Mouse (Mus musculus): ENCODE measurements at regions not wholly inside any gene's neighbourhood (a gene's known extent, or its start where the extent isn't known, plus 50 kb on each side); places are given as distances from the start of the nearest gene placed in this dataset.

- H3K4me1 ChIP-seq (ENCODE audit: insufficient read depth) = no peaks in the 10 kb centered on the region
- no peak for ATAC-seq
- TF ChIP-seq EP300 (IDR thresholded peaks at IDR 0.05; ENCODE audit: low read depth) (no peak), CTCF (IDR thresholded peaks at IDR 0.05; ENCODE audit: low read depth) (no peak)
These were observed 420.1 kb upstream of the Igfbp7 start for GRCm38 (mm10) chr5:77827971-77828370.

GRCm38 (mm10) chr5:77826063-77826462 lies 418.2 kb upstream of the Igfbp7 start:
- Histone ChIP-seq H3K9ac (replicated peaks) (no peak overlapping the region), H3K9me3 (ENCODE audit: low read length) (no peaks in the 10 kb centered on the region), H3K4me1 (ENCODE audit: insufficient read depth) (no peaks in the 10 kb centered on the region), H3K36me3 (replicated peaks; ENCODE audit: insufficient read depth, low read length) (no peaks in the 10 kb centered on the region), H3K27me3 (ENCODE audit: insufficient read depth, low read length) (no peaks in the 10 kb centered on the region), H3K4me3 (ENCODE audit: low read depth, low read length) (no peak overlapping the region), H3K4me2 (ENCODE audit: low read depth, low read length) (no peak overlapping the region), H3K27ac (ENCODE audit: low read depth) (no peak overlapping the region)
- no peak for ATAC-seq
- WGBS (ENCODE audit: insufficient replicate concordance) = 80% methylated on average over 4 of the region's 4 CpGs
- DNase-seq = no peak
- TF ChIP-seq CTCF (IDR thresholded peaks at IDR 0.05; ENCODE audit: low read depth) (no peak), EP300 (IDR thresholded peaks at IDR 0.05; ENCODE audit: low read depth) (no peak)

More at GRCm38 (mm10) chr5:77827971-77828370, 420.1 kb upstream of the Igfbp7 start:
- Histone ChIP-seq H3K27ac (ENCODE audit: low read depth) (no peak overlapping the region), H3K9me3 (ENCODE audit: low read length) (no peaks in the 10 kb centered on the region), H3K4me3 (ENCODE audit: low read depth, low read length) (no peak overlapping the region), H3K36me3 (replicated peaks; ENCODE audit: insufficient read depth, low read length) (no peaks in the 10 kb centered on the region), H3K27me3 (ENCODE audit: insufficient read depth, low read length) (no peaks in the 10 kb centered on the region), H3K9ac (replicated peaks) (no peak overlapping the region), H3K4me2 (ENCODE audit: low read depth, low read length) (no peak overlapping the region)
- DNase-seq = no peak
- WGBS (ENCODE audit: insufficient replicate concordance) = 81% methylated on average over 2 of the region's 2 CpGs

GRCm38 (mm10) chr5:77816759-77817280 lies 409.0 kb upstream of the Igfbp7 start:
- Histone ChIP-seq H3K27me3 (ENCODE audit: insufficient read depth, low read length) (no peaks in the 10 kb centered on the region), H3K4me2 (ENCODE audit: low read depth, low read length) (no peak overlapping the region), H3K4me3 (ENCODE audit: low read depth, low read length) (no peak overlapping the region), H3K4me1 (ENCODE audit: insufficient read depth) (no peaks in the 10 kb centered on the region), H3K9me3 (ENCODE audit: low read length) (no peaks in the 10 kb centered on the region), H3K27ac (ENCODE audit: low read depth) (no peak overlapping the region), H3K36me3 (replicated peaks; ENCODE audit: insufficient read depth, low read length) (no peaks in the 10 kb centered on the region), H3K9ac (replicated peaks) (no peak overlapping the region)
- ATAC-seq (no peak), DNase-seq (no peak)
- 64% methylated on average over 7 of the region's 7 CpGs for WGBS (ENCODE audit: insufficient replicate concordance)
- TF ChIP-seq CTCF (IDR thresholded peaks at IDR 0.05; ENCODE audit: low read depth) (no peak), EP300 (IDR thresholded peaks at IDR 0.05; ENCODE audit: low read depth) (no peak)

GRCm38 (mm10) chr5:77809844-77810243 lies 402.0 kb upstream of the Igfbp7 start:
- Histone ChIP-seq H3K27ac (ENCODE audit: low read depth) (no peak overlapping the region), H3K4me2 (ENCODE audit: low read depth, low read length) (no peak overlapping the region), H3K4me1 (ENCODE audit: insufficient read depth) (no peaks in the 10 kb centered on the region), H3K9ac (replicated peaks) (no peak overlapping the region), H3K9me3 (ENCODE audit: low read length) (no peaks in the 10 kb centered on the region), H3K4me3 (ENCODE audit: low read depth, low read length) (no peak overlapping the region), H3K36me3 (replicated peaks; ENCODE audit: insufficient read depth, low read length) (no peaks in the 10 kb centered on the region), H3K27me3 (ENCODE audit: insufficient read depth, low read length) (no peaks in the 10 kb centered on the region)
- DNase-seq (no peak), ATAC-seq (no peak)
- 71% methylated on average over 6 of the region's 6 CpGs for WGBS (ENCODE audit: insufficient replicate concordance)
- TF ChIP-seq EP300 (IDR thresholded peaks at IDR 0.05; ENCODE audit: low read depth) (no peak), CTCF (IDR thresholded peaks at IDR 0.05; ENCODE audit: low read depth) (no peak)

GRCm38 (mm10) chr5:77807726-77808125 lies 399.9 kb upstream of the Igfbp7 start:
- ATAC-seq (no peak), DNase-seq (peak; percentile 40)
- H3K4me2 ChIP-seq (ENCODE audit: low read depth, low read length) = no peak overlapping the region
- H3K27me3 ChIP-seq (ENCODE audit: insufficient read depth, low read length) = no peaks in the 10 kb centered on the region
- H3K27ac ChIP-seq (ENCODE audit: low read depth) = no peak overlapping the region
- no peaks in the 10 kb centered on the region for H3K9me3 ChIP-seq (ENCODE audit: low read length)
- no peak overlapping the region for H3K9ac ChIP-seq (replicated peaks)
- no peak overlapping the region for H3K4me3 ChIP-seq (ENCODE audit: low read depth, low read length)
- no peaks in the 10 kb centered on the region for H3K4me1 ChIP-seq (ENCODE audit: insufficient read depth)
- TF ChIP-seq EP300 (IDR thresholded peaks at IDR 0.05; ENCODE audit: low read depth) = no peak
- peak; percentile 67 for TF ChIP-seq CTCF (IDR thresholded peaks at IDR 0.05; ENCODE audit: low read depth)
- WGBS (ENCODE audit: insufficient replicate concordance) = 43% methylated on average over 3 of the region's 3 CpGs
- no peaks in the 10 kb centered on the region for H3K36me3 ChIP-seq (replicated peaks; ENCODE audit: insufficient read depth, low read length)

GRCm38 (mm10) chr5:77806334-77807157 lies 398.7 kb upstream of the Igfbp7 start:
- no peak overlapping the region for H3K9ac ChIP-seq (replicated peaks)
- no peaks in the 10 kb centered on the region for H3K9me3 ChIP-seq (ENCODE audit: low read length)
- DNase-seq (no peak), ATAC-seq (no peak)
- TF ChIP-seq EP300 (IDR thresholded peaks at IDR 0.05; ENCODE audit: low read depth) = no peak
- H3K4me1 ChIP-seq (ENCODE audit: insufficient read depth) = no peaks in the 10 kb centered on the region
- no peaks in the 10 kb centered on the region for H3K27me3 ChIP-seq (ENCODE audit: insufficient read depth, low read length)
- no peak overlapping the region for H3K27ac ChIP-seq (ENCODE audit: low read depth)
- WGBS (ENCODE audit: insufficient replicate concordance) = 65% methylated on average over 9 of the region's 9 CpGs
- no peaks in the 10 kb centered on the region for H3K36me3 ChIP-seq (replicated peaks; ENCODE audit: insufficient read depth, low read length)
- no peak overlapping the region for H3K4me2 ChIP-seq (ENCODE audit: low read depth, low read length)
- H3K4me3 ChIP-seq (ENCODE audit: low read depth, low read length) = no peak overlapping the region

Data from liver, postnatal 0 days (tissue).